Mouse (Mus musculus): Measurements from ENCODE around the gene Gmppa. TPM values are rescaled to one million over a fixed set of nuclear protein-coding genes. Genes with fewer than 3 reads are reported as not detected.

The Gmppa gene
- 61.1 and 64.6 TPM in 2 replicates for polyA plus RNA-seq (2016; fragmentation: Nextera tagmentation; extraction: Ambion mirVana)

DNA sequence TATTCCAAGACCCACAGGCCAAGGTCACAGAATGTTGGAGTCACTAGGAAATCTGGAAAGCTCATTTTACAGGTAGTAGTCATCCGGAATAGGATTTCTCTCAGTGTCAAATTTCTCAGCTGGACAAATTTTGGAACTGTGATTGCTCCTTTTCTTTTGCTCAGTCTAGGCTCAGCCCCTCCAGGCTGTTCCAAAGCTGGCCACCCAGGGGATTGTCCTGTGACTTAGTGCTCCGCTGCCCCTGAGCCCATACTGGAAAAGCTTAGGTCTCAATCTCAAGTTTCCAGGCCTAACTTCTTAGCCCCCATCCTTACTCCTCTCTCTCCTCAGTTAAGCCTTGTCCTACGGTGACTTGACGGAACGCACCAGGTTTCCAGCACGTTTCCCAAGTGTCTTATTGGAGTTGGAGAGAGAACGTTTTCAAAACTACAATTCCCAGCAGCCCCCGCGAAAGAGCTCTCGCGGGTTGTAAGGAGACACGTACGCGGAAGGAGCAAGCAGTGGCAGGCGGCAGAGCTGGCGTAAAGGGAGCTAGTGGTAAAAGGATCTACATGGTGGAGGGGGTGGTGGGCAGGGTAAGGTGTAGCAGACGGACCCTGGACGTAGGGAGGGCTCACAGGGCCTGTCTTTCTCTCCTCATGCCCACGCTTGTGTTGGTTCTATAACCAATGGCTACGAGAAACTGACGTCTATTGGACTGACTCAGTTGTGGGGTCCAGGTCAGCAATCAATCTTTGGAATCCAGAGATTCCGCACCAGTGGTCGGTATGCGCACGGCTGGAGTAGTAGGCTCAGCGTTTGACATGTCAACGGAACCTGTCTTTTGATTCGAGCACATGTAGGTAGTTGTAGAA is at the start of gene Gmppa:
TSS of gene Gmppa (plus strand) at position 456 of the 854 bp plus-strand sequence.
- Histone ChIP-seq H3K4me1 (peaks cover 14% of the 10 kb centered on the region), H3K27me3 (0 out of 2 replicates have a peak, but pooled peaks cover 3% of the 10 kb centered on the region), H3K4me2 (replicated peaks) (peak within 1 kb of the TSS; percentile 67), H3K36me3 (no peaks in the 10 kb centered on the region), H3K4me3 (peak within 1 kb of the TSS; percentile 56), H3K9ac (peak within 1 kb of the TSS; percentile 52), H3K9me3 (no peaks in the 10 kb centered on the region), H3K27ac (peak within 1 kb of the TSS; percentile 56)
- ATAC-seq (ENCODE audit: insufficient number of reproducible peaks, insufficient read depth, low FRiP score, low TSS enrichment): peak; percentile 81
- 4% methylated on average over 28 of the region's 28 CpGs for WGBS

DNA sequence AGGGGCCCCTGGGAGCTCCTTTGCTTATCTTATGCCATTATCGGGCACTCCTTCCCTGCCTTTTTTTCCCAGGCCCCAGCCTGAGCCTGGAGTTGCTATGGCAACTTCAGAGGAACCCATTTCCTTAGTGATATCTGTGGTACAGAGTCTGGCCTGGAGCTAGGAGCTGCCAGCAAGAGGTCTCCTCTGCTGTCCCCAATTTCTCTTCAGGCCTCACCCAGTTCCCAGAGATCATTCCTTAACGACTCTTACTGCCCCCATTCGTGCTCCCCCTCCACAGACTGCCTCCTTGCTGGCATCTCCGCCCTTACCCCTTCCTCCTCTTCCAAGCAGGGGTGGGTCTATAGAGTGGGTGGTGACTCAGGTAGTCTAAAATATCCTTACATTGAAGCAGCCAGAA is 49.6 kb upstream of the Gmppa start:
- no peak for ATAC-seq (ENCODE audit: insufficient number of reproducible peaks, insufficient read depth, low FRiP score, low TSS enrichment)
- no peak overlapping the region for H3K9ac ChIP-seq
- H3K27me3 ChIP-seq: peaks cover 47% of the 10 kb centered on the region
- H3K36me3 ChIP-seq: 0 out of 2 replicates have a peak, but pooled peaks cover 10% of the 10 kb centered on the region
- WGBS: 47% methylated on average over 4 of the region's 4 CpGs
- no peak overlapping the region for H3K4me2 ChIP-seq (replicated peaks)
- H3K4me1 ChIP-seq: peaks cover 53% of the 10 kb centered on the region
- no peak overlapping the region for H3K4me3 ChIP-seq
- no peak overlapping the region for H3K27ac ChIP-seq
- no peaks in the 10 kb centered on the region for H3K9me3 ChIP-seq

DNA sequence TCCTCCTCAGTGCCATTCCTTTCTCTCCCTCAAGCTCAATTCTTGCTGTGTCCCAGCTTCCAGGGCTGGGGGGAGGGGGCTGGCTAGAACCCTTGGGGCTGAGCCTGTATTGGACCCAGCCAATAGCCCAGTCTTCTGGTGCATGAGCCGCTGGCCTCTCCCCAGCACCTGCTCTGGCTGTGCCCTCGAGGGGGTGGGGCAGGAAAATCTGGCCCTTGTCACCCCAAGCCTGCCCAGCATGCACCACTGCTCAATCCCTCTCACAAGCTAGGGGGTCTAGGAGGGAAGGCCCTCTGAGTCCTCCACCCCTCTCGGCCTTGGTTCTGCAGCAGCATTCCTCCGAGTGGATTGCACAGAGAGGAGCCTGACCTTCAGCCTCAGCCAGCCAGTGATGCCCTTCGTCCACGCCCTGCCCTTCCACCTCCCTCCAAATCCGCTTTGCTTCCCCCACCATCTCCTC is 48.2 kb upstream of the Gmppa start:
- 17% methylated on average over 7 of the region's 7 CpGs for WGBS
- Histone ChIP-seq H3K27ac (no peak overlapping the region), H3K4me3 (peak overlapping the region; percentile 34), H3K9ac (peak overlapping the region; percentile 52; the same call in 1 of the 2 replicates), H3K4me1 (peaks cover 48% of the 10 kb centered on the region), H3K27me3 (peaks cover 47% of the 10 kb centered on the region), H3K9me3 (no peaks in the 10 kb centered on the region), H3K36me3 (0 out of 2 replicates have a peak, but pooled peaks cover 10% of the 10 kb centered on the region), H3K4me2 (replicated peaks) (peak overlapping the region; percentile 53)
- no peak for ATAC-seq (ENCODE audit: insufficient number of reproducible peaks, insufficient read depth, low FRiP score, low TSS enrichment)

DNA sequence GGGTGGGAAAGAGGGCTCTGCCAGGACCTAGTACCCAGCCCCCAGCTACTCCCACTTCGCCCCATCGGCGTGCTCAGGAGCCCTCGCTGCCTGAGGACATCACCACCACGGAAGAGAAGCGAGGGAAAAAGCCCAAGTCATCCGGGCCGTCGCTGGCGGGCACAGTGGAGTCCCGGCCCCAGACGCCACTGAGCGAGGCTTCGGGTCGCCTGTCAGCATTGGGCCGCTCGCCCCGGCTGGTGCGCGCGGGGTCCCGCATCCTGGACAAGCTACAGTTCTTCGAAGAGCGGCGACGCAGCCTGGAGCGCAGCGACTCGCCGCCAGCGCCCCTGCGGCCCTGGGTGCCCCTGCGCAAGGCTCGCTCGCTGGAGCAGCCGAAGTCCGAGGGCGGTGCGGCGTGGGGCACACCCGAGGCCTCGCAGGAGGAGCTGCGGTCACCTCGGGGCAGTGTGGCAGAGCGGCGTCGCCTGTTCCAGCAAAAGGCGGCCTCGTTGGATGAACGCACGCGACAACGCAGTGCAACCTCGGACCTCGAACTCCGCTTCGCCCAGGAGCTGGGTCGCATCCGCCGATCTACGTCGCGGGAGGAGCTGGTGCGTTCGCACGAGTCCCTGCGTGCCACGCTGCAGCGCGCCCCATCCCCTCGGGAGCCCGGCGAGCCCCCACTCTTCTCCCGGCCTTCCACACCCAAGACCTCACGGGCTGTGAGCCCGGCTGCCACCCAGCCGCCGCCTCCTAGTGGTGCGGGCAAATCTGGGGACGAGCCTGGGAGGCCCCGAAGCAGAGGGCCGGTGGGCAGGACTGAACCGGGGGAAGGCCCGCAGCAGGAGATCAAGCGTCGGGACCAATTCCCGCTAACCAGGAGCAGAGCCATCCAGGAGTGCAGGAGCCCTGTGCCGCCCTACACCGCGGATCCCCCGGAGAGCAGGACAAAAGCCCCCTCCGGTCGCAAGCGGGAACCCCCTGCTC is 47.5 kb upstream of the Gmppa start:
- Histone ChIP-seq H3K9ac (peak overlapping the region; percentile 52), H3K36me3 (0 out of 2 replicates have a peak, but pooled peaks cover 10% of the 10 kb centered on the region), H3K27me3 (peaks cover 47% of the 10 kb centered on the region), H3K27ac (no peak overlapping the region), H3K4me1 (peaks cover 45% of the 10 kb centered on the region), H3K4me2 (replicated peaks) (peak overlapping the region; percentile 53), H3K9me3 (no peaks in the 10 kb centered on the region), H3K4me3 (peak overlapping the region; percentile 34)
- peak; percentile 30; the same call in 1 of the 2 replicates for ATAC-seq (ENCODE audit: insufficient number of reproducible peaks, insufficient read depth, low FRiP score, low TSS enrichment)
- 7% methylated on average over 94 of the region's 94 CpGs for WGBS

GRCm38 (mm10) chr1:75388898-75389515 is 46.7 kb upstream of the Gmppa start:
- peak overlapping the region; percentile 53 for H3K4me2 ChIP-seq (replicated peaks)
- H3K27ac ChIP-seq: no peak overlapping the region
- peak overlapping the region; percentile 34 for H3K4me3 ChIP-seq
- 26% methylated on average over 23 of the region's 23 CpGs for WGBS
- H3K36me3 ChIP-seq: 0 out of 2 replicates have a peak, but pooled peaks cover 10% of the 10 kb centered on the region
- peaks cover 45% of the 10 kb centered on the region for H3K4me1 ChIP-seq
- H3K9me3 ChIP-seq: no peaks in the 10 kb centered on the region
- no peak for ATAC-seq (ENCODE audit: insufficient number of reproducible peaks, insufficient read depth, low FRiP score, low TSS enrichment)
- H3K27me3 ChIP-seq: peaks cover 47% of the 10 kb centered on the region
- peak overlapping the region; percentile 52 for H3K9ac ChIP-seq

DNA sequence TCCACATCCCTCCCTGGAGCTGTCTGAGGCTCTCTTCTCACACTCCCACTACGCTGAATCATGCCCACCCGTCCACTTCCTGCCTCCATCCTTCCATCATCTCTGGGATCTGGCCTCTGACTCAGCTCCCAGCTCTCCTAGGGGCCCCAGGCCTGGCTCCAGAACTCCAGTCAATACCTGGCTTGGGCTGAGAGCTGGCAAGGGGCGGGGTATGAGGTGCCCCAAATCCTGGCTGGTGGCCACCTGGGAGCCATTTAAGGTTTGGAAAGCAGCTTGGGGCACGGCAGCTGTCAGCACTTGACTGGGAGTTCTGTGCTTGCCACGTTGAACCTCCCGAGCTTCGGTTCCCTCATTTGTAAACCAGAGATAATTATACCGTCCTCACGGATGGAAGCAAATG is 42.6 kb upstream of the Gmppa start:
- H3K27me3 ChIP-seq: peaks cover 21% of the 10 kb centered on the region
- H3K9ac ChIP-seq: no peak overlapping the region; the same call in 1 of the 2 replicates
- H3K27ac ChIP-seq: 0 out of 2 replicates have a peak overlapping the region, but pooled peaks have one; percentile 23
- no peaks in the 10 kb centered on the region for H3K9me3 ChIP-seq
- no peak overlapping the region for H3K4me3 ChIP-seq
- no peak for ATAC-seq (ENCODE audit: insufficient number of reproducible peaks, insufficient read depth, low FRiP score, low TSS enrichment)
- H3K4me2 ChIP-seq (replicated peaks): no peak overlapping the region
- H3K4me1 ChIP-seq: peaks cover 15% of the 10 kb centered on the region
- 0 out of 2 replicates have a peak, but pooled peaks cover 14% of the 10 kb centered on the region for H3K36me3 ChIP-seq
- WGBS: 61% methylated on average over 9 of the region's 9 CpGs

DNA sequence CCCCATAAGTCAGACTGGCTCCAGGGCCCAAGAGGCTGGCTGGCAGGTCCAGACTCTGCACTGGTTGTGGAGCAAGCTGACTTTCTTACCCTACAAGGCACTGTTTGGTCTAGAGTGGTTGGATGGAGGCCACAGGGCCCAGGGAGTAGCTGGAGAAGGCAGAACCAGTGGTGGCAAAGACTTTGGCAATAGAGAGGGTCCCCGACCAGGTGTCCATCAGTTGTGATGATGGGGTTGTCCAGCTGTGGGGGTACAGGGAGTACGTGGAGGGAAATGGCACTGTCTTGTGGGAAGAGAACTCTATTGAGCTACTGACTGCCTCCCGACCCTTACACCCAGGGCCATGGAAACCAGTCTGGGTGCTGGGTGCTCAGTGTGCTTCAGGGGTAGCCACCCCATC is 41.9 kb upstream of the Gmppa start:
- Histone ChIP-seq H3K4me1 (peaks cover 14% of the 10 kb centered on the region), H3K9ac (peak overlapping the region; percentile 16; the same call in 1 of the 2 replicates), H3K27ac (no peak overlapping the region), H3K9me3 (no peaks in the 10 kb centered on the region), H3K4me2 (replicated peaks) (no peak overlapping the region), H3K4me3 (no peak overlapping the region), H3K27me3 (peaks cover 14% of the 10 kb centered on the region), H3K36me3 (0 out of 2 replicates have a peak, but pooled peaks cover 14% of the 10 kb centered on the region)
- 93% methylated on average over 3 of the region's 3 CpGs for WGBS
- ATAC-seq (ENCODE audit: insufficient number of reproducible peaks, insufficient read depth, low FRiP score, low TSS enrichment): no peak

- Histone ChIP-seq H3K4me2 (replicated peaks) (no peak overlapping the region), H3K4me1 (peaks cover 26% of the 10 kb centered on the region), H3K27ac (peak overlapping the region; percentile 67), H3K27me3 (no peaks in the 10 kb centered on the region), H3K36me3 (peaks cover 35% of the 10 kb centered on the region), H3K9me3 (no peaks in the 10 kb centered on the region), H3K9ac (no peak overlapping the region), H3K4me3 (no peak overlapping the region)
- 11% methylated on average over 9 of the region's 9 CpGs for WGBS
- no peak; the same call in 1 of the 2 replicates for ATAC-seq (ENCODE audit: insufficient number of reproducible peaks, insufficient read depth, low FRiP score, low TSS enrichment)
Measured at GRCm38 (mm10) chr1:75398761-75399402, 36.8 kb upstream of the Gmppa start.

- H3K4me2 ChIP-seq (replicated peaks): peak overlapping the region; percentile 48
- WGBS: 5% methylated on average over 15 of the region's 15 CpGs
- peak overlapping the region; percentile 20 for H3K4me3 ChIP-seq
- no peaks in the 10 kb centered on the region for H3K27me3 ChIP-seq
- peak overlapping the region; percentile 67 for H3K27ac ChIP-seq
- peaks cover 26% of the 10 kb centered on the region for H3K4me1 ChIP-seq
- H3K9me3 ChIP-seq: no peaks in the 10 kb centered on the region
- H3K9ac ChIP-seq: peak overlapping the region; percentile 49
- peaks cover 44% of the 10 kb centered on the region for H3K36me3 ChIP-seq
- peak; percentile 74 for ATAC-seq (ENCODE audit: insufficient number of reproducible peaks, insufficient read depth, low FRiP score, low TSS enrichment)
Measured at GRCm38 (mm10) chr1:75399755-75400492, 35.8 kb upstream of the Gmppa start.

All from embryonic facial prominence, embryonic 12.5 days (tissue).